Mouse (Mus musculus) c-Kit-negative CD71-positive TER-119-positive erythroid progenitor cells, embryonic 14.5 days (primary cell): ENCODE measurements around the gene Kdm7a.

Source experiments
- DNase-seq: peaks from one replicate; pipeline ENCODE4 v3.0.0-alpha.2; 2013; ENCODE audit warnings: low read depth, low spot score

Gene Kdm7a

DNA sequence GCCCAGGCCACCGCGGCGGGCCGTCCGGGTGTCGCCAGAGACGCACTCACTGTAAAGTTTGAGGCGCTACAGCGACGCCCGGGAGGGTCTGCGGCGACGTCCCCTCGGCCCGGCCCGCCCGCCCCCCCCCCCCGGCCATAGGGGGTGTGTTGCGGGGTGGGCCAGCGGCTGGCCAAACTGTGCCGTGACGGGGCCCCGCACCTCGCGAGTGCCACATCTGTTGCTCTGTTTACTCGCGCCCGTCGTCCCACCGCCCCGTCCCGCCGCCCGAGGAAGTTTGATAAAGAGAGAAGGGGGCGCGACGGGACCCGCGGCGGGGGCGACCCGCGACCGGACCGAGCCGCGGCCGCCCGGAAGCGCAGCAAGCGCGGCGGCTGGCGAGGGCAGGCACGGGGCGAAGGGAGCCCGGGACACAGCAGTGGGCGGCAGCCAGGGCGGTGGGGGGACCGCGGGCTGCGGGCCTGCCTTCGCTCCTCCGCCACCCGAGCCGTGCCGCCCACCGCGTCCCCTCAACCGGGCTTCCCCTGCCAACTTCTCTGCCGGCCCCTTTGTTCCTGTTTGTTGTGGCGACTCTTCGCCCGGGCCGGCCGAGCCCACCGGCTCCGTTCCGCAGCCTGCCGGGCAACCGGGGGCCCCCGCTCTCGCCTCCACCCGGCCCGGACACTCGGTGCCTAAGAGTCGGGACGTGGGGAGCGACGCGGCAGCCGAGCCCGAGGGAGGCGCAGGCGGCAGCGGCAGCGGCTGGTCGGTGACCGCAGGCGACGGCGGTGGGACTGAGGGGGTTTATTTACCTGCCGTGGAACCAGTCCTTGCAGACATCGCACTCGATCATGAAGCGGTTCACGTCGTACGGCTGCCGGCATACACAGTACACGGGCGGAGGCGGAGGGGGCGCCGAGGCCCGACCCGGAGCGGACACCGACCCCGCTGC, 674 bp downstream of the Kdm7a start:
- DNase-seq = peak; percentile 30

DNA sequence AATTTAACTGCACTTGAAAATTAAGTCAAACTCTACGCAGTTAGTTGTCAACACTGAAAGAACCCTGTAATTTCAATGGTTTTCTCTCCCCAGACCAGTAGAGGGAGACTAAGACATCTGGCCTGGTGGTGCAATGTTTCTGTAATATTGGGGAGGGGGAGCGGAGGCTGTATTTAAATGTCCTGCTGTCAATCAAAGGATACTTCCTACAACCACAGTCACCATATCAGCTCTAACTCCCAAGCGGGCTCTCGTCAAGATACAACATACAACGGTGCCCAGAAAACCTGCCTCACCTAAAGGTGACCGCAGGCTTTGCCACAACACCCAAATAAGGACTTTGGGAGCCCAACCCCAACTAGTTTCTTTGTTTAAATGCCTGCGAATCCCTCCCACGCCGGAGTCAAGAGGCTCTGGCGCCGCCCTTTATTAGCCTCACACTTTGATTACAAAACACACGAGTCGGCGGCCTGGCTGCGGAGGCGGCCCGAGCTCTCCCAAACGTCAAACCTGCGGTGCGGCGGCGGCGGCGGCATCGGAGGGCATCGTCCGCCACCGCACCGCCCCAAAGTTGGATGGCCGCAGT, 1.4 kb downstream of the Kdm7a start:
- peak; percentile 71 for DNase-seq

DNA sequence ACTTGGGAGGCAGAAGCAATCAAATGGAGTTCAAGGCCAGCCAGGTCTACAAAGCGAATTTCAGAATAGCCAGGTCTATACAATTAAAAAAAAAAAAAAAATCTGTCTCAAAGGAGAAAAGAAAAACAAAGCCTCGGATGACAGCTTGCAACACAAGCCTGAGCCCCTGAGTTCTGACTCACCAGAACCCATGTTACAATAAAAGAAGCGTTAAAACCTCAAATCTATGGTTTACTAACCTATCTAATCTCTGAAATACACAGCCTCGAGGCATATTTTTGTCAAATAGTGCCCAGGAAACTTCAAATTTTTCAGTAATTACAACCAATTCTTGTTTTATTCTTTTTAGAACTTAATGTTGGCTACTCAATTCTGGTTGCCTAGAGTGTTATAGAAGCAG, 2.1 kb downstream of the Kdm7a start:
- DNase-seq = peak; percentile 16

DNA sequence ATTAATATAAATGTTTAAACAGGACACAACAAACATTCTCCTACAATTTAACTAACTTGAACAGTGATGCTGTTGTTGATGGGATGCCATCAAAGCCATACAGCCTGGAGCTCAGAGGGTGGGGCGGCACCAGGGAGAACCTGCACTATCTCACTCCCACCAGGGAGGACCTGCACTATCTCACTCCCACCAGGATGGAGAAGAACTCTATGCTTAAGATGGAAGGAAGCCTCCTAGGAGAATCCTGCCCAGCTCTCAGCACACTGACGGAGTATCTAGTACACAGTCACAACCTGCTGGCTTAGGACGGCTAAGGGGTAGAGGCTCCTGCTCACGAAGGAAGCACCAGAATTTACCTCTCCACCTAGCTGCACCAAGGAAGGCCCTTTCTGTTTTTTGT, 3.4 kb downstream of the Kdm7a start:
- peak; percentile 86 for DNase-seq

DNA sequence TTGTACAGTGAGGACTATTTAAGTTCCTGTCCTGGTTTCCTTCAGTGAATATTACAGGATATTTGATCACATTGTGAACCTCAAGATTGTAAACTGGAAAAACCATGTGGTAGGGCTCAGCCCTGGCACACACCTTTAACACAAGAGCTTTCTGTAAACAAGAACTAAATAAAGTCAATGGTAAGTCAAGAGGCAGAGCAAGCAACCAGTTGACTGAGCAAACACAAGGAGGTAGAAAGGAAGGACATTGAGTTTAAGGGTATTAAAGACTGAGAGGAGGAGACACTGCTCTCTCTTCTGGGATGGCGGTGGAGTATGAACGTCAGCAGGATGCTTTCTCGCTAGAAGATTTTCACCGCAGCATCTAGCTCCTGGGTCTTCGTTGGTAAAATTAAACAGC, 13.6 kb downstream of the Kdm7a start:
- no peak for DNase-seq

GRCm38 (mm10) chr6:39191518-39191917, 15.1 kb downstream of the Kdm7a start:
- no peak for DNase-seq

DNA sequence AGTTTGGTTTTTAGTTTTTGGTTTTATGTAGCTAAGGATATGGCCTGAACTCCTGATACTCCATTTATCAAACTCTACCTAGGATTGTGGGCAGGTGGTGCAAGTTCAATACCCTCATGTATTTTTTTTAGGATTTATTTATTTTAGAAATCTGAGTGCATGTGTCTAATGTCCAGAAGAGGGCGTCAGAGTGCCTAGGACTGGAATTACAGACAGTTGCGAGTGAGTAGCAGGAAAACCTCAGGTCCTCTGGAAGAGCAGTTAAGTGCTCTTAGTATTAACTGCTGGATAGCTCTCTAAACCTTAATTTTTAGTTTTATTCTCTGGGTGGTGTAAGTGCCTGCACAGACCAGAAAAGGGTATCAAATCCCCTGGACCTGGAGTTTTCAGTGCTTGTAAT, 19.4 kb downstream of the Kdm7a start:
- DNase-seq = peak; percentile 31

DNA sequence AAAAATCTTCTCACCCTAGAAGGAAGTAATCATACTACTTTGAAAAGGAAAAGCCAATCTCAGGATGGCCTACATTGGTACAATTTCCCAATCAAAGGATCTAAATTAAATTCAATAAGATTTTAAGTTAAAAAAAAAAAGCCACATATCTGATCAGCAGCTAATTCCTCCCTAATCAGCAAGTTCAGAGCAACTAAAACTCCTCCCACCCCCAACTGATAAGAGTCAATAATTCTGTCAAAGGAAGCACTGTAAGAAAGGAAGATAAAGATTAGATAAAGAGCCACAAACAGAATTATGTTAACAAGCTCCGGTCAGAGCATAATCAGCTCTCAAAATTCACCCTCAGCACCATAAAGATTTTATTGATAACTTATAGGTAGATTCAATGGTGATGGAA, 37.5 kb downstream of the Kdm7a start:
- no peak for DNase-seq

- no peak for DNase-seq
Measured at GRCm38 (mm10) chr6:39164891-39165290, 41.7 kb downstream of the Kdm7a start.

GRCm38 (mm10) chr6:39161975-39162374, 44.6 kb downstream of the Kdm7a start:
- DNase-seq = no peak

DNA sequence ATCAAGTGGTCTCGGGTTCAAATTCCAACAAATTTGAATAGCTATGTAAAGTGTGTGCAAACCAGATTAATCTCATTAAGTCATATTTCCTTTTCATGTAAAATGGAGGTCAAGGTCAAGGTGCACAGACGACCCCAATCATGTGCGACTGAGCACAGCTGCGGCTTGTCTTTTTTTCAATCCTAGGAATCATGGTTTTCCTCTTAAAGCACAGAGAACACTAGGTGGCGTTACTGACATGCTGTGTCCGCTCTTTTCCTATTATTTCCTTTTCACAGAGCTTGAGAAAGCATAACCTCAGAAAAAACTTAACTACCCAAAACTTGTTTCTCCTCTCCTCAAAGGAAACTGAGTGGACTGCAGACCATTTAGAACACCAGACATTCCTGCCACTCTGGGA, 60.5 kb downstream of the Kdm7a start:
- no peak for DNase-seq

- no peak for DNase-seq
Measured at GRCm38 (mm10) chr6:39132556-39132955, 74.0 kb downstream of the Kdm7a start.

DNA sequence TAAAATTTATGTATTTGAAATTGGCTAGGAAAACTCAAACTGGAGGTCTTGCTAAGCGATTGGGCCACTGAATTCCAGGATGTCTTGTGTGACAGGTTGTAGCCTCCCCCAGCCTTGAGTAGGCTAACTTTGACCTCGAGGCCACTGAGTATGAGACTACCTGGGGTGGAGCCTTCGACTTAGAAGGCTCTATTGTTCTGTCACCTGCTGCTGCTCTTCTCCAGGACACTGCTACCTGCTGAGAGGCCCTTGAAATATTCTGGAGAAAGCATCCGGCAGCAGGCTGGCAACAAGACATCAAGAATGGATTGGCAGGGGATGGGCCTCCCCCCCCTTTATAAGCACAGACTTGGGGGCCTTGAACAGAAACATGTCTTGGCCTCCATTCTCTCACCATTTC, 75.1 kb downstream of the Kdm7a start:
- DNase-seq = no peak

DNA sequence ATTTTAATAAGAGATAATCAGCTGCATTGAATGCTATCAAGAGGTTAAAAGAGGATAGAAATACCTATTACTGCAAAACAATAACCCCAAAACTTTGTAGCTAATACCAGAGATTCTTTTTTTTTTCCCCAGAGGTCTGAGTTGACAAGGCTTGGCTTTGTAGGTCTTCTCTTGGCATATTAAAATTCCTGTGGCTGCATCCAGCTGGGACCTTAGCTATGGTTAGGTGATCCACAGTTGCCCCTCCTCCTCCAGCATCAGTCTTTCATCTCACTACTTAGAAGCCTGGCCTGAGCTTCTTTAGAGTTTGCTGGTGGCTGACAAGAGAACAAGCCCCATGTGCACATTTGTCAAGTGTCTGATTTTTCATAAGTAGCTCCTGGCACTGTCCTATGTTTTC, 81.9 kb downstream of the Kdm7a start:
- no peak for DNase-seq

- no peak for DNase-seq
Measured at GRCm38 (mm10) chr6:39120685-39121084, 85.9 kb downstream of the Kdm7a start.

DNA sequence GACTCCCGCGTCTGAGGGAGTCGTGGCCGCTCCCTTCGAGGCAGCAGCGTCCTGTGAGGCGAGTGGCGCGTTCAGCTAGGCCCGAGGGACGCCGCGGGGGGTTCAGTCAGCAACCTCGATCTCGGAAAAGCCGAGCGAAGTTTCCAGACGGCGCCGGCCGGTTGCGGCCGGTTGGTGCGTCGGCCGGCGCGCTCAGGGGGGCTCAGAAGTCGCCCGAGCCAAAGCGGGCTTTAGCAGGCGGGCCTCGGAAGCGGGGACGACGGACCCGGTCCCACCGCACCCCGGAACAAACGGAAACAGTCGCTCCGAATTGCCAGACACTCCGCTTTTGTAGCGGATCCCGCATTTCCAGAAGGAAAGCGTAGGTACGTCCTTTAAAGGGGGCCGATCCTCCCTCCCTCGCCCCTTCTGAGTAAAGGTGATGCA, 88.1 kb downstream of the Kdm7a start:
- no peak for DNase-seq

DNA sequence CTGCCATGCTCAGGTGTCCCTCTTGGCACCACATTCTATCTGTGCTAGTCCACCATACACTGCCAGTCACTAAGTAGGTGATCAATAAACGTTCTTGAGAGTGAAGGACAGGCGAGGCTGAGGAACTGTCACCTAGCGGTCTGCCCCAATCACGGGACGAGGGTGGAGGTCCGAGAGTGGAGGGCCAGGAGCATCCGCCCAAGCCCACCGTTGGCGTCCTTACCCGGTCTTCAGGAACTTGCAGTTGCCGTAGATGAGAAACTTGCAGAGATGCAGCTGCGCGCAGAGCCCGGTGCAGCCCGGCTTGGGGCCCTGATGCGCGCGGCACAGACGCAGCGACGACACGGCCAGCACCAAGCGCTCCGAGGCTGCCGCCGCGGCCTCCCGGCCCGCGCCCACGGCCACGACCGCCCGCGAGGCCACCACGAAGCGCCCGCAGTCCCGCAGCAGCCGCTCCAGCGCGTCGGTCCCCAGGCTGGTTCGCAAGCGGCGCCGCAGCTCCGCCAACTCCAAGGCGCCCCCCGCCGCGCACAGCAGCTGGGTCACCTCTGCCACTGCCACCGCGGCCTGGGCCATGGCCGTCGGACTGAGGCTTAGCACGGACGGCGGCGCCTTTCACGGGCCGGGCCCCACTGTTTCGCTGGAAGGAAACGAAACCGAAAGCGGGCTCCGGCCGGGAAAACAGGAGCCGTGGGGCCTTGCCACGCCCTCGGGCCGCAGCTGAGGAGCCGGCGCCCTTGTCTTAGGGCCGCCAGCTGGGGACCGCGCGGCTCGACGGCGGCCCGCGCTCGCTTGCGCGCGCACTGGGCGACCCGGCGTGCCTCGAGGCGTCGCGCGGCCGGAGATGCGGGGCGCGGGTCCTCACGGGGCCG, 88.8 kb downstream of the Kdm7a start, which contains the start of gene Parp12:
Parp12 (minus strand) TSS at position 766 of the 872 bp plus-strand sequence.
- DNase-seq = peak; percentile 31

DNA sequence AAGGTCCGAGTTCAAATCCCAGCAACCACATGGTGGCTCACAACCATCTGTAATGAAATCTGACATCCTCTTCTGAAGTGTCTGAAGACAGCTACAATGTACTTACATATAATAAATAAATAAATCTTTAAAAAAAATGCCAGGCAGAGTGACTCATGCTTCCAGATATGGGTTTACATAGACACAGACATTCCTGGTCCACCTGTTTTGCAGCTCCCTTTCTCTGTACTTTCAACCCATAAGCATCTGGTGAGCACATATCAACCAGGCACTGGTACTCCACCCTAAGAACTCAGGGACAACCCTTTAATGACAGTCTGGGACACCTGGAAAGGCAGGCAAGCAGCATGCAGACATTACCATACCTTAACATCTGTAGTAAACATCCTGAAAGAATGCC, 91.2 kb downstream of the Kdm7a start:
- DNase-seq = no peak

DNA sequence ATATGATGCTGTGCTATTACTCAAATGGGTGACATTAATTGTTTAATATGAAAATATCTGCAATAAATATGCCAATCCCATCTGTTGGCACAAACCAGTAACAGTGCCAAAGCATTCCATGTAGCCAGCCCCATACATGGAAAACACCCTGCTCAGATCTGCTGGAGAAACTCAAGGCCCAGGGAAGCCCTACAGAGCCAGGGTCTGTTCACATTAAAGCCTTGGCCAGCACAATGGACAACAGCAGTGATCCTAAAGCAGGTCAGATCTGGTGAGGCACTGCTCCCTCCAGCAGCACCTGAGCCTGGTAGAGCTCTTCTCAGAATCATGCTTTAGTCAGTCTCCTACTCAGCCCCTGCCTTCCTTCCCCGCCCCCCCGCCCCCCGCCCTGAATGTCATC, 93.4 kb downstream of the Kdm7a start:
- no peak for DNase-seq

- no peak for DNase-seq
Measured at GRCm38 (mm10) chr6:39112701-39113100, 93.9 kb downstream of the Kdm7a start.

DNA sequence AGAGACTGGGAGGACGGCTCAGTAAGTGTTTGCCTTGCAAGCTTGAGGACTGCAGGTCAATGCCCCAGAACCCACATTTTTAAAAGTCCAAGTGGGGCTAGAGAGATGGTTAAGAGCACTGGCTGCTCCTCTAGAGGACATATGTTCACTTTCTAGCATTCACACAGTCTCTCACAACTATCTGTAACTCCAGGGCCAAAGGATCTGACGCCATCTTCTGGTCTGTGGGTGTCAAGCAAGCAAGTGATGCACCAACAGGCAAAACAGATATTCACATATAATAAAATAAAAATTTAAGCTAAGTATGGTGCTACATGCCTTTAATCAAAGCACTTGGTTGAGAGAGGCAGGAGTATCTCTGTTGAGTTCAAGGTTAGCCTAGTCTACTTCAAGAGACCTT, 99.8 kb downstream of the Kdm7a start:
- no peak for DNase-seq

- no peak for DNase-seq
Measured at GRCm38 (mm10) chr6:39104631-39105030, 102.0 kb downstream of the Kdm7a start.
